In the genomic region with DNA sequence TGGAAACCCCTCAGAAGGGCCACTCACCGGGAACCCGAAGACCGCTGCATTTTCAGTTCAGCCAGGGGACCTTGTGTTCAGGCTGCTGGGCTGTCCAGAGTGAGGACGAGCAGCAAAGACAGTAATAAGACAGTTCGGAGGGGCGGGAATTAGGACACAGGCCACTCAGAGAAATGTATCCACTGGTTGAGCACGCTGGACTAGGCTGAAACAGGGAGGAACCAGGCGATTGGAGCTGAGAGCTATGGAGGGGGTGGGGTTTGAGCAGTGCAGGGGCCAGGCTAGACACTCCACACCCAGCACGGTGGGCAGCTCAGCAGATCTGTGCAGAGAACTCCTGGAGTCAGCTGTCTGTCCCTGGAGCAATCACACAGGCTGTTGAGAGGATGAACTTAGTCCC, we compare ENCODE assay signal across 29 mouse cellular contexts. TPM values are rescaled to one million over a fixed set of nuclear protein-coding genes. Genes with fewer than 3 reads are reported as not detected.
"Had no signal": no experiment of that assay in that cellular context is flagged by ENCODE, and none has a peak within 500 bp of the region (broad histone marks: within the 10 kb centered on the region; RNA-seq: fewer than 3 reads in every experiment).

TSS of gene Dmrtc1a (minus strand) at position 101 of the 400 bp plus-strand sequence.
TSS of gene 1700011M02Rik (plus strand) at position 319 of the 400 bp plus-strand sequence.

RNA-seq across cellular contexts. Expression of gene Dmrtc1a, which starts in this region (rescaled TPM):
- polyA plus RNA-seq: limb, embryonic 11.5 days; liver, adult 2 months; liver, embryonic 12.5 days; liver, embryonic 13.5 days; liver, embryonic 14.5 days; liver, embryonic 15.5 days; liver, embryonic 16.5 days; liver, postnatal 0 days; macrophage; myocyte had no signal

RNA-seq across cellular contexts. Expression of gene 1700011M02Rik, which starts in this region (rescaled TPM):
- polyA plus RNA-seq: limb, embryonic 10.5 days; limb, embryonic 11.5 days; limb, embryonic 12.5 days; limb, embryonic 13.5 days; limb, embryonic 14.5 days; limb, embryonic 15.5 days; liver, adult 2 months; liver, embryonic 11.5 days; liver, embryonic 12.5 days; liver, embryonic 13.5 days; liver, embryonic 14.5 days; liver, embryonic 15.5 days; liver, embryonic 16.5 days; liver, postnatal 0 days; lung, adult 2 months; lung, embryonic 14.5 days; lung, embryonic 15.5 days; lung, embryonic 16.5 days; lung, postnatal 0 days; macrophage; midbrain, embryonic 10.5 days; midbrain, embryonic 11.5 days; midbrain, embryonic 12.5 days; midbrain, embryonic 13.5 days; midbrain, embryonic 14.5 days; midbrain, embryonic 15.5 days; midbrain, embryonic 16.5 days; midbrain, postnatal 0 days; myocyte had no signal
